8 mouse cellular contexts compared by ENCODE assay signal in the genomic region with DNA sequence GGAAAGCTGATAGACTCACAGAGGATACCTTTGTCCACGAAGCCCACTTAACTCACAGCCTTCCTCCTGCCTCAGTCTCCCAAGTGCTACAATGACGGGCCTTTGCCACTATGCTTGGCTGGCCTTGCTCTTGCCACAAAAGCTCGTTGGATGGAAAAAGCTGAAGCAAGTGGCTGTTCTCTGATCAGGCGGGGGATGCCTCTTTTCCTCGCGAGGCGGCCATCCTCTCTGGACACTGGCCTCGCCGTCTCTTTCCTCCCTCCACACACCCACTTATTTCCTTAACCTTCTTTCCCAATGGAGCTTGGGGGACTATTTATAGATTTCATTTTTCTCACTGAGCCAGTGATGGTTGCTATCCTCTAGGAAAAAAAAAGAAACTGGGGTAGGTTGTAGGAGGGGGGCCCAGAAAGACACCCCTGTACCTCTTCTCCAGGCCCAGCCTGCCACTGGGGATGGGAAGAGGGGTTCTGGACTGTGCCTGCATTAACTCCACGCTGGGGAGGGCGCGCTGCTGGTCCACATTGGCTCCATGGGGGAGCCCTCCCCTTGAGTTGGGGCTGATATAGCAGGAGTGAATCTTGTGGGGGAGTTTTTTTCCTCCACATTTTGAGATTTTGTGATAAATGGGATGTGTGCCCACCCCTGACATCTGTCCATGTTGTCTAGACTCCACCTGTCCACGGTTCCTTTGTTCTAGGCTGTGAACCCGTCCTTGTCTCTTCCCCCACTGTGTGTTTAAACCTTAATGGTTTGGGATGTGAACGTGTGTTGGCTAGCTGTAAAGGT. TPM values are rescaled to one million over a fixed set of nuclear protein-coding genes. Genes with fewer than 3 reads are reported as not detected.
A peak's percentile ranks its signal among the peaks of the same experiment; 100 is the strongest.
DNase-seq lines count a peak whose midpoint lies in the region; ATAC-seq lines count a peak whose summit lies in the region.

No protein-coding gene starts in this region.

- H3K27ac ChIP-seq in neural tube, embryonic 11.5 days (ENCODE audit: low read depth, low read length) = peak overlapping the region; percentile 87; the same call in 1 of the 2 replicates
- peak overlapping the region; percentile 88 for H3K27ac ChIP-seq in limb, embryonic 12.5 days
- H3K27ac ChIP-seq in stomach, embryonic 16.5 days (ENCODE audit: low read length) = peak overlapping the region; percentile 76

- H3K4me3 ChIP-seq in neural tube, embryonic 11.5 days (ENCODE audit: low read depth, low read length) = no peak overlapping the region
- 0 out of 2 replicates have a peak overlapping the region, but pooled peaks have one; percentile 1 for H3K4me3 ChIP-seq in limb, embryonic 12.5 days (replicated peaks)
- no peak overlapping the region for H3K4me3 ChIP-seq in stomach, embryonic 16.5 days (replicated peaks; ENCODE audit: low read length)

- no peaks in the 10 kb centered on the region for H3K9me3 ChIP-seq in neural tube, embryonic 11.5 days (ENCODE audit: control insufficient read depth, low read length)
- no peaks in the 10 kb centered on the region for H3K9me3 ChIP-seq in limb, embryonic 12.5 days
- H3K9me3 ChIP-seq in stomach, embryonic 16.5 days (replicated peaks; ENCODE audit: control insufficient read depth, low read length) = no peaks in the 10 kb centered on the region

- 69% methylated on average over 15 of the region's 15 CpGs for WGBS in neural tube, embryonic 11.5 days
- 65% methylated on average over 15 of the region's 15 CpGs for WGBS in limb, embryonic 12.5 days
- WGBS in stomach, embryonic 16.5 days = 63% methylated on average over 15 of the region's 15 CpGs

- H3K4me2 ChIP-seq in neural tube, embryonic 11.5 days (ENCODE audit: low read depth) = 0 out of 2 replicates have a peak overlapping the region, but pooled peaks have one; percentile 5
- peak overlapping the region; percentile 13 for H3K4me2 ChIP-seq in limb, embryonic 12.5 days
- H3K4me2 ChIP-seq in stomach, embryonic 16.5 days (ENCODE audit: low read depth, low read length) = no peak overlapping the region

- H3K36me3 ChIP-seq in neural tube, embryonic 11.5 days (ENCODE audit: control insufficient read depth, insufficient read depth, low read length) = peaks cover 50% of the 10 kb centered on the region
- H3K36me3 ChIP-seq in limb, embryonic 12.5 days = peaks cover 54% of the 10 kb centered on the region
- H3K36me3 ChIP-seq in stomach, embryonic 16.5 days (ENCODE audit: control insufficient read depth, insufficient read depth, low read length) = peaks cover 38% of the 10 kb centered on the region

- no peaks in the 10 kb centered on the region for H3K27me3 ChIP-seq in neural tube, embryonic 11.5 days (ENCODE audit: control insufficient read depth, insufficient read depth, low read length)
- H3K27me3 ChIP-seq in limb, embryonic 12.5 days = no peaks in the 10 kb centered on the region
- no peaks in the 10 kb centered on the region for H3K27me3 ChIP-seq in stomach, embryonic 16.5 days (ENCODE audit: control insufficient read depth, insufficient read depth, low read length)

- DNase-seq in cerebellum, postnatal 10 days = peak; percentile 44 to 61
- DNase-seq in cerebellum, adult 9-11 months = no peak
- no peak for DNase-seq in neural tube, embryonic 11.5 days (ENCODE audit: low spot score)
- DNase-seq in neural tube, embryonic 10.5 days (ENCODE audit: extremely low spot score, low spot score) = no peak
- no peak for DNase-seq in urinary bladder, postnatal 4 days (ENCODE audit: low spot score in 2 of 2)
- no peak for DNase-seq in lung, postnatal 25 days (ENCODE audit: low spot score)

- peaks cover 66% of the 10 kb centered on the region for H3K4me1 ChIP-seq in neural tube, embryonic 11.5 days (ENCODE audit: control insufficient read depth, insufficient read depth, low read length)
- H3K4me1 ChIP-seq in limb, embryonic 12.5 days (replicated peaks) = peaks cover 92% of the 10 kb centered on the region
- peaks cover 86% of the 10 kb centered on the region for H3K4me1 ChIP-seq in stomach, embryonic 16.5 days (ENCODE audit: control insufficient read depth, insufficient read depth, low read length)

- H3K9ac ChIP-seq in neural tube, embryonic 11.5 days (ENCODE audit: low read length) = peak overlapping the region; percentile 35; the same call in 1 of the 2 replicates
- H3K9ac ChIP-seq in limb, embryonic 12.5 days (replicated peaks) = peak overlapping the region; percentile 37
- peak overlapping the region; percentile 35; the same call in 1 of the 2 replicates for H3K9ac ChIP-seq in stomach, embryonic 16.5 days (ENCODE audit: low read length)

- ATAC-seq in neural tube, embryonic 11.5 days (ENCODE audit: insufficient read depth, low FRiP score, low TSS enrichment) = no peak
- no peak for ATAC-seq in limb, embryonic 12.5 days (ENCODE audit: insufficient number of reproducible peaks, insufficient read depth, low FRiP score, low TSS enrichment, low read depth)
- no peak for ATAC-seq in stomach, embryonic 16.5 days (ENCODE audit: insufficient read depth, low FRiP score)

RNA-seq across cellular contexts. Expression of a gene that starts 8.4 kb away (rescaled TPM):
- polyA plus RNA-seq in neural tube, embryonic 11.5 days (2014; fragmentation: Nextera tagmentation; extraction: Ambion mirVana) = 84.0 and 85.1 TPM in 2 replicates
- polyA plus RNA-seq in limb, embryonic 12.5 days (2016; fragmentation: Nextera tagmentation; extraction: Ambion mirVana) = 166 and 175 TPM in 2 replicates
- 69.8 and 80.8 TPM in 2 replicates for polyA plus RNA-seq in stomach, embryonic 16.5 days (2015; fragmentation: Nextera tagmentation; extraction: Ambion mirVana)

RNA-seq across cellular contexts. Expression of a gene that starts 9.3 kb away (rescaled TPM):
- polyA plus RNA-seq in neural tube, embryonic 11.5 days (2014; fragmentation: Nextera tagmentation; extraction: Ambion mirVana) = 70.0 and 78.2 TPM in 2 replicates
- 30.6 and 38.0 TPM in 2 replicates for polyA plus RNA-seq in limb, embryonic 12.5 days (2016; fragmentation: Nextera tagmentation; extraction: Ambion mirVana)
- 7.8 and 9.8 TPM in 2 replicates for polyA plus RNA-seq in stomach, embryonic 16.5 days (2015; fragmentation: Nextera tagmentation; extraction: Ambion mirVana)

RNA-seq across cellular contexts. Expression of a gene that starts 15.4 kb away (rescaled TPM):
- 8.8 and 10.8 TPM in 2 replicates for polyA plus RNA-seq in neural tube, embryonic 11.5 days (2014; fragmentation: Nextera tagmentation; extraction: Ambion mirVana)
- 9.1 and 9.5 TPM in 2 replicates for polyA plus RNA-seq in limb, embryonic 12.5 days (2016; fragmentation: Nextera tagmentation; extraction: Ambion mirVana)
- 16.4 and 16.6 TPM in 2 replicates for polyA plus RNA-seq in stomach, embryonic 16.5 days (2015; fragmentation: Nextera tagmentation; extraction: Ambion mirVana)

RNA-seq across cellular contexts. Expression of a gene that starts 16.7 kb away (rescaled TPM):
- 11.1 and 11.3 TPM in 2 replicates for polyA plus RNA-seq in neural tube, embryonic 11.5 days (2014; fragmentation: Nextera tagmentation; extraction: Ambion mirVana)
- 4.9 and 5.6 TPM in 2 replicates for polyA plus RNA-seq in limb, embryonic 12.5 days (2016; fragmentation: Nextera tagmentation; extraction: Ambion mirVana)
- 3.1 and 3.9 TPM in 2 replicates for polyA plus RNA-seq in stomach, embryonic 16.5 days (2015; fragmentation: Nextera tagmentation; extraction: Ambion mirVana)

RNA-seq across cellular contexts. Expression of a gene that starts 18.9 kb away (rescaled TPM):
- 376 and 386 TPM in 2 replicates for polyA plus RNA-seq in neural tube, embryonic 11.5 days (2014; fragmentation: Nextera tagmentation; extraction: Ambion mirVana)
- polyA plus RNA-seq in limb, embryonic 12.5 days (2016; fragmentation: Nextera tagmentation; extraction: Ambion mirVana) = 460 and 465 TPM in 2 replicates
- polyA plus RNA-seq in stomach, embryonic 16.5 days (2015; fragmentation: Nextera tagmentation; extraction: Ambion mirVana) = 536 and 594 TPM in 2 replicates

Comparison
In these comparisons a context has a peak if more than half of its experiments do, and no peak if none do; other contexts are left out.
1. DNase-seq: peak in cerebellum, postnatal 10 days (2 of 2); none in cerebellum, adult 9-11 months (single experiment), neural tube, embryonic 11.5 days (single experiment), neural tube, embryonic 10.5 days (single experiment), urinary bladder, postnatal 4 days (0 of 2) and lung, postnatal 25 days (single experiment).
2. Peak in every context shown above with its lines, with median percentiles within 50 percentile points of each other: H3K27ac ChIP-seq and H3K9ac ChIP-seq.